Mouse (Mus musculus): ENCODE results near the gene Sorcs3. TPM values are rescaled to one million over a fixed set of nuclear protein-coding genes. Genes with fewer than 3 reads are reported as not detected.

Gene Sorcs3
- polyA plus RNA-seq, 1 experiment from 2014 or later, result 0.99 TPM

DNA sequence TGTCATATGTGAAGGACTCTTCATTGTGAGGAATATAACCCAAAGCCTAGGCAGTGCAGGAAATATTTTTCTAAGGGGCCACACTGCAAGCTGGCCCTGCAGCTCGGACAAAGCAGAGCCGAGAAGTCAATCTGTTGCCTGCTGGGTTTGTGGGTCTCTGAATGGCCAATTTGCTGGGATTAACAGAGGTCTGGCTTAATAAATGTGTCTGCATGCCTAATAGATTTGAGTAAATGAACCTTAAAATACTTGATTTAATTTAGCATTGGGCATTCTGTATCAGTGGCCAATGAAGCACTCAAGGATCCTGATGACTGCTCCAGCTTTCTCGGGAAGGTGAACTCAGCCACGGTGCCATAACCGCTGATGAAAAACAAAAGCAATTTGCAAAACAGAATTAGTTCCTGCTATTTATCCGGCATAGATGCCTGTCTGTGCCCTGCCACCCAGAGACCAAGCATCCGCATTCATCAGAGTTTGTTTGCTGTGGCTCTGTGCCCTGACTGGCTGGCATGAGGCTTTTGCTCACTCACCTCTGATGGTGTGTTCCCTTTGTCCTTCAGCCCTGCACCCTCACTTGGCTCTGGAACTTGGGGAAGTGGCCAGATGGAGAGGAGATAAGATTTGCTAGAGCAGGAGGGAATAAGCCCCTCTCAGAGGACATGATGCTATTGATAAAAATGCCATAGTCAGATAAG lies 576.3 kb downstream of the Sorcs3 start:
- no peak for DNase-seq (ENCODE audit: low spot score)
- WGBS, result 53% methylated on average over 7 of the region's 7 CpGs
- no peak overlapping the region for H3K27ac ChIP-seq (replicated peaks)
- no peak overlapping the region for H3K4me3 ChIP-seq
- H3K4me1 ChIP-seq, result no peaks in the 10 kb centered on the region
- H3K36me3 ChIP-seq, result no peaks in the 10 kb centered on the region
- no peaks in the 10 kb centered on the region for H3K9me3 ChIP-seq (replicated peaks)
- no peaks in the 10 kb centered on the region for H3K27me3 ChIP-seq (ENCODE audit: low read depth, poor library complexity, severe bottlenecking)

DNA sequence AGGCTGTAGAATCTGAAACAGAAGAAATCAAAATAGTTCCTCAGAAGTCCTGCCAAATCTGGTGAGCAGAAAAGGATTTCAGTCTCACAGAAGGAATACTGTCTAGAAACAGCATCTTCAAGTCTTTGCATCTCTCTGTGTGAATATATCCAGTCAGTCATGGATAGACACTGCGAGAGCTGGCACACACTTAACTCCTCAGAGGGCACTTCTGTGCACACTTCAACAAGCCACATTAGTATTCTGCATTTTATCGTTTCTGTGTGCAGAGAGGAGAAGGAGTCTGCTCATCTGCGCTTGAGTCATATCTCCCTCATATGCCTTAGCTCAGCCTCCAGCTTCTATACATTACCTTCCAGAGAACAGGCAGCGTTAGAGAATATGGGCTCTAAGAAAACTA lies 581.4 kb downstream of the Sorcs3 start:
- H3K4me3 ChIP-seq, result no peak overlapping the region
- no peaks in the 10 kb centered on the region for H3K27me3 ChIP-seq (ENCODE audit: low read depth, poor library complexity, severe bottlenecking)
- DNase-seq (ENCODE audit: low spot score), result no peak
- H3K36me3 ChIP-seq, result no peaks in the 10 kb centered on the region
- H3K4me1 ChIP-seq, result no peaks in the 10 kb centered on the region
- WGBS, result 96% methylated on average over 4 of the region's 4 CpGs
- no peaks in the 10 kb centered on the region for H3K9me3 ChIP-seq (replicated peaks)
- no peak overlapping the region for H3K27ac ChIP-seq (replicated peaks)

DNA sequence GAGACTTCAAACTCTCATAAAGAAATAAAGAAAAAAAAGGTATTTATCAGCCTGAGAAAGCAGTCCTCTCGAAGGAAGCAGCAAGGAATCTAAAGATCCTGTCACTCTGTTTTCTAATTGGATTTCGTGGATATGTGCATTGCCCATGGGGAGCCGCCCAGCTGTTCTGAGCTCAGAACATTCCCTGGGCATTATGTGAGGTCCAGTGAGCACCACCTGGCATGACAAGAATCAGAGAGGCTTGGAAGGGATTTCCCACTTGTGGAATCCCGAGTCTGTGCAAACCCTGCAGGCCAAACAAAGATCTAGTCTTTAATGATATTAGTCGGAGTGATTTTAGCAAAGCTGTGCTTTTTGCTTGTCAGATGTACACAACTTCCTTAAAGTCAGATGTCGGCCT lies 598.7 kb downstream of the Sorcs3 start:
- Histone ChIP-seq H3K27me3 (ENCODE audit: low read depth, poor library complexity, severe bottlenecking) (no peaks in the 10 kb centered on the region), H3K9me3 (replicated peaks) (no peaks in the 10 kb centered on the region), H3K4me1 (peaks cover 13% of the 10 kb centered on the region), H3K36me3 (no peaks in the 10 kb centered on the region), H3K4me3 (no peak overlapping the region), H3K27ac (replicated peaks) (no peak overlapping the region)
- DNase-seq (ENCODE audit: low spot score), result peak; percentile 31
- 19% methylated on average over 6 of the region's 6 CpGs for WGBS

DNA sequence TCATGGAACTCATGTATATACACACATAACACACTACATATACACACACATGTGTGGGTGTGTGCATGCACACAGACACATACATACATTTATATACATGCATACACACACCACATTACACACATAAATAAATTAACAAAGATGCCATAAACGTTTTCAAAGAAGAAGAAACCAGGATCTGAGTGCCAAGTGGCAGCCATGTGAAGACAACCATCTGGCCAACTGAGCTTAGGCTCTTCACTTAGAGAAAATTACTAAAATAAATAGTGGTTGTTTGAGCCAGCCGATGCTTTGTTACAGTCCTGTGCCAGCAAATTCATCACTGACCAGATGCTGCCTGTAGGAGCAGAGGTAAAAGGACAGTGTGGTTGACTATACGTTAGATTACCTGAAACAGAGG lies 605.7 kb downstream of the Sorcs3 start:
- no peaks in the 10 kb centered on the region for H3K27me3 ChIP-seq (ENCODE audit: low read depth, poor library complexity, severe bottlenecking)
- no peak overlapping the region for H3K4me3 ChIP-seq
- WGBS, result 74% methylated on average over 3 of the region's 3 CpGs
- no peaks in the 10 kb centered on the region for H3K4me1 ChIP-seq
- no peak overlapping the region for H3K27ac ChIP-seq (replicated peaks)
- no peaks in the 10 kb centered on the region for H3K9me3 ChIP-seq (replicated peaks)
- DNase-seq (ENCODE audit: low spot score), result no peak
- H3K36me3 ChIP-seq, result no peaks in the 10 kb centered on the region

DNA sequence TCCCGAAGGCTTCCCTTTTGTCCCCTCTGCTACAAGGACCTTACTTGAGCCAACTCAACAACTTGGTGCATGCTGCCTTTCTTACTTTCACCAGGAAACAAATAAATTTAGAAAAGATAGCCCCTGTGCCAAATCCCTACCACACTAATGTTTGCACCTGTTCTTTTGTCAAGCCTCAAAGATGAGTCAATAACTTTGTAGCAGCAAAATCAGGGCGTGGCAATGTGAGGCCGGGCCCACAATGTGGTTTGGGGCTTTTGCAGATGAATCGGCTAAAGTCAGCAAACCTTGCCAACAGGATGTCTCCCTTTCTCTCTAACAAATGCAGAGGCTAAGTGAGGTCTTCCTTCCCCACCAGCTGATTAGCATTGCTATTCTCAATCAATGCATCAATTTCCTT lies 608.0 kb downstream of the Sorcs3 start:
- H3K9me3 ChIP-seq (replicated peaks), result no peaks in the 10 kb centered on the region
- no peak for DNase-seq (ENCODE audit: low spot score)
- no peak overlapping the region for H3K4me3 ChIP-seq
- no peak overlapping the region for H3K27ac ChIP-seq (replicated peaks)
- WGBS, result 92% methylated on average over 4 of the region's 4 CpGs
- H3K4me1 ChIP-seq, result no peaks in the 10 kb centered on the region
- no peaks in the 10 kb centered on the region for H3K36me3 ChIP-seq
- H3K27me3 ChIP-seq (ENCODE audit: low read depth, poor library complexity, severe bottlenecking), result no peaks in the 10 kb centered on the region

DNA sequence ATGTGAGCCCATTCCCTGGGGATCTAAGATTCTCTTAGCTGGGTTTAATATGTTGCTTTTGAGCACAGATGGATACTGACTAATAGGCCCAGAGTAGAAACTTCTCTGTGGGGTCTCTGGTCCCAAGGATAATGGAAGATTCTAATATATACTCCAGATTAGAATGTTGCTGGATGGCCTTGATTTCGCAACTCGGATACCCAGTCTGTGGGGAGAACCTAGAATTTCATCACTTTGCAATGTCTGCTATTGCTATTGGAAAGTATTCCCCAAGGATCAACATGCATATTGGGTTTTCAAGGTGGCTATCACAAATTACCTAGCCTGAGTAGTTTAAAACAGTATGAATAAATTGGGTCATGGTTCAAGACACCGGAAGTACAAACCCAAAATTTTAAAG lies 609.2 kb downstream of the Sorcs3 start:
- Histone ChIP-seq H3K4me3 (no peak overlapping the region), H3K27ac (replicated peaks) (no peak overlapping the region), H3K9me3 (replicated peaks) (no peaks in the 10 kb centered on the region), H3K36me3 (no peaks in the 10 kb centered on the region), H3K4me1 (no peaks in the 10 kb centered on the region), H3K27me3 (ENCODE audit: low read depth, poor library complexity, severe bottlenecking) (no peaks in the 10 kb centered on the region)
- WGBS, result 92% methylated on average over 3 of the region's 3 CpGs
- no peak for DNase-seq (ENCODE audit: low spot score)

DNA sequence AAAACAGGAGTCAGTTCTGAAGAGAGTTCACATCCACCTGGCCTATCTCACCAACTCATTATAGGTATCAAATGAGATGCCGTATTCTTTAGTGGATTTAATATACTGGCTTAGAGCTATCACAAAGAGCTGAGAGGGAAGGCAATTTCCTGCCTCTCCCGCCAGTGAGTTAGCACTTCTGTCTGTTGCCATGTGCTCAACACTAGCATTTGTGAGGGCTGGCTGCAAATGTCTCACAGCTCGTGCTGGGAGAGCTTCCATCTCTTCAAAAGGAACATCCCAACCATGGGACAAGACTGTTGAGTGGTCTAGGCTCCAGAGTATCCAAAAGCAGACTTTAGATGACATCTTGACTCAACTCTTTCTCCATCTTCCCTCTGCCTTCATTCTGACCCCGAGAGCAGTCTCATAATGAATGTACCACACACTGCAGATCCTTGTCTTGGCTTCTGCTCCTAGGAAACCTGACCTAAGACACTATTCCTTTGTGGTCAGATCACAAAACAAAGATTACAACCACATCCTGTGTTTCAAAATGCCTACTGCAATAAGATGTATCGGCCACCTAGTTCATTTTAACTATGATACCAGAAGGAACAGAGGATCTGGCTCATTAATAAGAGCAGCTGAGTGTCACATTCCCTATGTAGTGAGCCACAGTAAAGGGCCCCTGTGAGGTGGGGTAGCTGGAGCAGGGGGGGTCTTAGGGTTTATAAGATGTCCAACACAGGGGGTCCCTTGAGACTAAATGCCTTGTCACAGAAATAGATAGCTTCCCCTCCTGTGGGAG lies 614.9 kb downstream of the Sorcs3 start:
- H3K4me3 ChIP-seq, result no peak overlapping the region
- no peaks in the 10 kb centered on the region for H3K4me1 ChIP-seq
- no peaks in the 10 kb centered on the region for H3K9me3 ChIP-seq (replicated peaks)
- 89% methylated on average over 5 of the region's 5 CpGs for WGBS
- no peak overlapping the region for H3K27ac ChIP-seq (replicated peaks)
- no peaks in the 10 kb centered on the region for H3K36me3 ChIP-seq
- DNase-seq (ENCODE audit: low spot score), result no peak
- H3K27me3 ChIP-seq (ENCODE audit: low read depth, poor library complexity, severe bottlenecking), result no peaks in the 10 kb centered on the region

DNA sequence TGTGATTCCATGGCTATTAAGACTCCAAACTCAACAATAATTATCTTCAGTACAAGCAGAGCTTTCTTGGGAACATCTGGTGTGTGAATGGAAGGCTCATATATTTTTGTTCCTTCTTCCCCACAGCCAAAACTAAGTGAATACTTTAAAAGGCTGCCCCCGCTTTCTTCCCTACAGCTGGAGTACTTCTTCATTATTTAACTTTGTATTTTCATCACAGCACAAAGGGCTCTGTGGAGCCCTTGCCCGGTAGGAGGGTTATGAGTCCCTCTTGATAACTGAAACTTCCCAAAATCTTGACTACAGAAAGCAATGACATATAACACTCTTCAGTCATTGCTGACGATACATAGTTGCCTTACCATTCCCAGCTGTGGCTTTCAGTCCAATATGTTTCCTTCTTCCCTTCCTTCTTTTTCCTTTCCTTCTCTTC lies 615.5 kb downstream of the Sorcs3 start:
- WGBS, result 86% methylated on average over 3 of the region's 3 CpGs
- Histone ChIP-seq H3K9me3 (replicated peaks) (no peaks in the 10 kb centered on the region; the same call in 1 of the 2 replicates), H3K27me3 (ENCODE audit: low read depth, poor library complexity, severe bottlenecking) (no peaks in the 10 kb centered on the region), H3K4me1 (no peaks in the 10 kb centered on the region), H3K4me3 (no peak overlapping the region), H3K36me3 (no peaks in the 10 kb centered on the region), H3K27ac (replicated peaks) (no peak overlapping the region)
- no peak for DNase-seq (ENCODE audit: low spot score)

DNA sequence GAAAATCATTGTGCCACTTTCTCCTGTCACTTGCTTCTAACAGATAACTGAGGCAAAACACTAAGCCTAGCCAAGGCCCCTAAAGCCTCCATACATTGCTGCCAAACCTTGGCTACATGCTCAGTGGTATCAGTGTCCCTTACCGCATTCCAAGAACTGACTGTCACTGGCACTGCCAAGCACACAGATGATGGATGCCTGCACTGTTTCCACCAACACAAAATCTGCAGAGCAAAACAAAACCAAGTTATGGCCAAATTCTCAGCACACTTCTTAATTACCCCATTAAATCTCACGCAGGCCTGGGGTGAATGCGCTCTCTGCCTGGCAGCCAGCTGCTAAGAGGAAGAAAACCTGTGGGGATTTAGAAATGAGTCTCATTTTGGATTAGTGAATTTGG lies 628.5 kb downstream of the Sorcs3 start:
- no peaks in the 10 kb centered on the region for H3K4me1 ChIP-seq
- H3K27me3 ChIP-seq (ENCODE audit: low read depth, poor library complexity, severe bottlenecking), result no peaks in the 10 kb centered on the region
- no peak for DNase-seq (ENCODE audit: low spot score)
- no peaks in the 10 kb centered on the region for H3K9me3 ChIP-seq (replicated peaks)
- 90% methylated on average over 3 of the region's 3 CpGs for WGBS
- H3K4me3 ChIP-seq, result no peak overlapping the region
- H3K27ac ChIP-seq (replicated peaks), result no peak overlapping the region
- no peaks in the 10 kb centered on the region for H3K36me3 ChIP-seq

DNA sequence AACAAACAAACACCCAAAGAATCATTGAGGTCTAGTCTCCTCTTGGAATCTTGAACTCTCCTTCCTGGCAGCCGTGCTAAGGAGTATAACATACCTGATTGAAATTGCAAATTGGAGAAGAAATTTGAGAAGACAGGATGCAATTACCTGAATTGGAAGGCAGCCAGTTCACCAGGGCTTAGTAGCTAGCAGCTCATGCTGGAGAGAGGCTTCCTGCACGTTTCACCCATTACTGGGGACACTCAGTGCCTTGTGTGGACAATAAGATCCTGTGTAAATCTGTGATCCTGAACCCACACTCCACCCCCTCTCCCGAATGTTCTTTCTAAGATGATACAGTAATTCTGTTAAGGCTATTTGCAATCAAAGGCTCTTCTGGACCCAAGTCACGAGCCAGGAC lies 633.6 kb downstream of the Sorcs3 start:
- no peaks in the 10 kb centered on the region for H3K27me3 ChIP-seq (ENCODE audit: low read depth, poor library complexity, severe bottlenecking)
- no peaks in the 10 kb centered on the region for H3K4me1 ChIP-seq
- no peak overlapping the region for H3K4me3 ChIP-seq
- WGBS, result 83% methylated on average over 4 of the region's 4 CpGs
- no peak overlapping the region for H3K27ac ChIP-seq (replicated peaks)
- peaks cover 2% of the 10 kb centered on the region; the same call in 1 of the 2 replicates for H3K9me3 ChIP-seq (replicated peaks)
- no peak for DNase-seq (ENCODE audit: low spot score)
- no peaks in the 10 kb centered on the region for H3K36me3 ChIP-seq

DNA sequence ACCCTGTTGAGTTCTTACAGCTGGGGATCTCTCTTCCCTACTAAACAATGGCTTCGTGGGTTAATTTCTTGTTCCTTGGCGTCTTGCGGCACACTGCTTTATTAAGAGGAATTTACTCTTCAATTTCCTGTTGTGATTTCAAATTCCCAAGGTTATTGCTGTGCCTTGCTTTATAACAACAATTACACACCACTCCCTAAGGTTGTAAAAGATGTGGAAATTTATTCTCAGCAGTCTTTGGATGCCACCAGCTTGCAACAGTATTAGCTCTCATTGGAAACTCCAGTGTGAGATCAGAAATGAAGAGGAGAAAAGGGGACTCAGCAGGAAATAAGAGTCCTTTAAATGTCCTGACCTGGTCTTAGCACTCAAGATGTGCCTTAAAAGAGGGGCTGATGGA lies 641.9 kb downstream of the Sorcs3 start:
- H3K4me1 ChIP-seq, result no peaks in the 10 kb centered on the region
- WGBS, result 88% methylated on average over 3 of the region's 3 CpGs
- no peaks in the 10 kb centered on the region for H3K27me3 ChIP-seq (ENCODE audit: low read depth, poor library complexity, severe bottlenecking)
- H3K4me3 ChIP-seq, result no peak overlapping the region
- no peaks in the 10 kb centered on the region for H3K9me3 ChIP-seq (replicated peaks)
- DNase-seq (ENCODE audit: low spot score), result no peak
- H3K27ac ChIP-seq (replicated peaks), result no peak overlapping the region
- H3K36me3 ChIP-seq, result no peaks in the 10 kb centered on the region

DNA sequence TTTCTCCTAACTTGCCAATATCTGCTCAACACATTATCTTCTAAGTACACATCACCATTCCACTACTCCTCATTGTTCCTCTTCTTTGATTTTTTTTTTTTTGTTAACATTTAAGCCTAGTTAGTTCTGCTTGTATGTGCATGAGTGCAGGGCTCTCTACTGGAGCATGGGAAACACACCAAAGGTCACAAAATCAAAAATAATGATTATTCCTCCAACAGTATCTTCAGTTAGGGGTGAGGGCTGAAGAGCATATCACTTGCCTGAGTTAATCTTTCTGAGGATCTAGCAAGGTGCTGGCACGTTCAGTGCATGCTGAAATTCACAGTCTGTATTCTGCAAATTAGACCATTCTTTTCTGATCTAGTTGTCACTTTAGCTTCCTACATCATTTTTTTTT lies 644.6 kb downstream of the Sorcs3 start:
- no peak overlapping the region for H3K27ac ChIP-seq (replicated peaks)
- DNase-seq (ENCODE audit: low spot score), result no peak
- no peaks in the 10 kb centered on the region for H3K4me1 ChIP-seq
- H3K4me3 ChIP-seq, result no peak overlapping the region
- H3K27me3 ChIP-seq (ENCODE audit: low read depth, poor library complexity, severe bottlenecking), result no peaks in the 10 kb centered on the region
- WGBS, result 93% methylated on average over 1 of the region's 1 CpGs
- no peaks in the 10 kb centered on the region for H3K9me3 ChIP-seq (replicated peaks)
- H3K36me3 ChIP-seq, result no peaks in the 10 kb centered on the region

All from midbrain, embryonic 10.5 days (tissue).